Mouse (Mus musculus) hematopoietic stem cell, adult 5-6 weeks (primary cell): ENCODE measurements around the gene Ust. TPM values are rescaled to one million over a fixed set of nuclear protein-coding genes. Genes with fewer than 3 reads are reported as not detected.
A peak's percentile ranks its signal among the peaks of the same experiment; 100 is the strongest.

Experiments used
- ATAC-seq, 2 experiments: fragments of 125-278 bp in 1 of 2; replicated peaks in 1 of 2; 2 replicates each; pipeline ENCODE4 v1.8.0; 2016 to 2017; ENCODE audit warnings: inconsistent platforms in 2 of 2, mild to moderate bottlenecking in 2 of 2, moderate number of reproducible peaks in 2 of 2, low read depth in 1 of 2, moderate TSS enrichment in 1 of 2; ENCODE audit not compliant: low FRiP score in 2 of 2, poor library complexity in 2 of 2, severe bottlenecking in 2 of 2, insufficient read depth in 1 of 2, low TSS enrichment in 1 of 2
- total RNA-seq: library from RNA; stranded (forward); fragments of 172-1452, 232-1000 nt; gene quantifications from 2 replicates; pipeline ENCODE4 v1.2.3, GENCODE M21; 2017

Ust gene
- total RNA-seq, 1 experiment from 2014 or later, result 0.79 TPM

DNA sequence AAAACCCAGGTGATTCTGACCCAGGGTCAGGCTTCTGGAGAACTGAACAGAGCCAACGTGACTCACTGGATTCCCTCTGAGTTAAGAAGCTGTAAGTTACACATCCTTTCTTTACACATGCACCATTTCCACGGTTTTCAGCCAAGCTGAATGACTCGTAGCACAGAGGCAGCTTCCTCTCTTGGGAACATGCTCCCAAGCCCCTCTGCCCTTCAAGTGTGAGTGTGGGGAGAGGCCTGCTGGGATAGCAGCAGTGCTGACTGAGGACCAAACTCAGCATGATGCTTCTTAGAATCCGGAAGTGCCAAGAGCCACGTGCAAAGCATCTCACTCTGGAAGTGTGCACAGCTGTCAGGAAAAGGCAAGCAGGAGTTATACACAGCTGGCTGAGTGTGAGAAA is 228.0 kb downstream of the Ust start:
- no peak for ATAC-seq

- peak; percentile 87 for ATAC-seq
Observed at GRCm38 (mm10) chr10:8287350-8287791, 231.3 kb downstream of the Ust start.

DNA sequence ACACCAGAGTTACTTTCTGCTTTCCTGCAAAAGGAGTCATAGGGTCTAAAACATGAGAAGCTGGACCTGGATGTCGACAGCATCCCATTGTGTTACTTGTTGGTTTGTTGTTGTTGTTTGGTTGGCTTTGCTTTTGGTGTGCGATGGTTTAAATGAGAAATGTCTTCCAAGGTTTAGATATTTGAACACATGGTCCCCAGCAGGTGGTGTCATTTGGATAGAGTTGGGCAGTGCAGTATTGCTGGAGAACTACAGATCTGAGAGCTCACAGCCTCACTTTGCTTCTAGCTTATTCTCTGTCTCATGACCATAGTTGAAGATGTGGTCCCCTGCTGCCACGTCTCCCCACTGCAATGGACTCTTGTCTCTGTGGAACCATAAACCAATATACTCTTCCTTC is 234.6 kb downstream of the Ust start:
- no peak for ATAC-seq

DNA sequence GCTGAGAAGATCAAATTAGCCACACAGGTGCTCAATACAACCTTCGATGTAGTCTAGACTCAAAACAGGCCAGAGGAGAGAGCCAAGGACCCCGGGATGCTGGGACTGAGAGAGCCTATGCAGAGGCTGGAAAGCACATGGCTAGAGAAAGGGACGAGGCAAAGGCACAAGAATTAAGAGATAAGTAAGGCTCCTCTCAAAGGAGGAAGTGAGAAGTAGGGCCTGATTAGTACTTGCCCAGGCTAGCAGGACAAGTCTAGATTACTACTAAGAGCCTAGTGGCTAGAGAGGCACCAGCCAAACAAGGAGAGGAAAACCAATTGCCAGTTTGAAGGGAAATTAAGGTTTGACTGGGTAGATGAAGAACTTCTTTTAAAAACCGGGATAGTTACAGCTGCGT is 241.5 kb downstream of the Ust start:
- ATAC-seq, result no peak

DNA sequence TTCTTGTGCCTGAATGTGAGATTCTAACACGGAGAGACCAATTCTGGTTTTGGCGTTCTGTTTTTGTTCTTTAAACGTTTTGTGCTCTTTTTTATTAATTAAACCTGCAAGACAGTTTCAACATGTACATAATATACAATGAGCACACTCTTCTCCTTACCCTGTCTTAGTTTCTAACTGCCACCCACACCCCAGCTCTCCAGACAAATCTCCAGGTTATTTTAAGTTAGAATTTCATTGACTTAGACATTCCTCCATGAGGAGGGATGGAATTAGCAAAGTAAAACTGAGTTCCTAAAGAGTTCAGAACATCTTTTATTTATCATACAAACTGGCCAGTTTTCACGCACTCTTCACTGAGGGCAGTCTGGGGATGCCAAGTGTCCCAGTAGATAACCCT is 248.9 kb downstream of the Ust start:
- no peak for ATAC-seq

DNA sequence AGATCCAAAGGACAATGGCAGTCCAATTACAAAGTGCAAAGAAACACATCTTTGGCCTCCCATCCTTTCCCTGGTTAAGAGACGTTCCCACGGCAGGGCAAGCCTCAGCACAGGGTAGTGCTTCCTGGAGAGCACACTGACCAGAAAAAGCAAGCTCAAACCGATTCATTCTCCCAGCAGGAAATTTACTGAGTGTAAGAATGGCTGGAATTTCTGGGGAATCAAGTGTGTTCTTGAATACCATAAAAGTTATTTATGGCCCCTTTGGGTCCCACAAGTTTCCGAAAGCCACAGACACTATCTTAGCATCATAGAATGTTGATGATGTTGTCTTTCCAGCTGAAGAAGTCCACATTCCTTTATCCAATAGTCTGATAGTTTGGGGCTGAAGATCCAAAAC is 258.9 kb downstream of the Ust start:
- ATAC-seq, result no peak

- ATAC-seq, result no peak; a peak in 1 of 4 replicates
Observed at GRCm38 (mm10) chr10:8250005-8250404, 268.6 kb downstream of the Ust start.

- peak in 1 of 2 experiments; percentile 46; a peak in 1 of 4 replicates for ATAC-seq
Observed at GRCm38 (mm10) chr10:8242336-8242735, 276.3 kb downstream of the Ust start.

- peak in 1 of 2 experiments; percentile 14; a peak in 1 of 4 replicates for ATAC-seq
Observed at GRCm38 (mm10) chr10:8240703-8241102, 277.9 kb downstream of the Ust start.

GRCm38 (mm10) chr10:8240242-8240641 is 278.4 kb downstream of the Ust start:
- peak; percentile 19 to 59; a peak in 1 of 4 replicates for ATAC-seq

- ATAC-seq, result no peak
Observed at GRCm38 (mm10) chr10:8236780-8237571, 281.6 kb downstream of the Ust start.

DNA sequence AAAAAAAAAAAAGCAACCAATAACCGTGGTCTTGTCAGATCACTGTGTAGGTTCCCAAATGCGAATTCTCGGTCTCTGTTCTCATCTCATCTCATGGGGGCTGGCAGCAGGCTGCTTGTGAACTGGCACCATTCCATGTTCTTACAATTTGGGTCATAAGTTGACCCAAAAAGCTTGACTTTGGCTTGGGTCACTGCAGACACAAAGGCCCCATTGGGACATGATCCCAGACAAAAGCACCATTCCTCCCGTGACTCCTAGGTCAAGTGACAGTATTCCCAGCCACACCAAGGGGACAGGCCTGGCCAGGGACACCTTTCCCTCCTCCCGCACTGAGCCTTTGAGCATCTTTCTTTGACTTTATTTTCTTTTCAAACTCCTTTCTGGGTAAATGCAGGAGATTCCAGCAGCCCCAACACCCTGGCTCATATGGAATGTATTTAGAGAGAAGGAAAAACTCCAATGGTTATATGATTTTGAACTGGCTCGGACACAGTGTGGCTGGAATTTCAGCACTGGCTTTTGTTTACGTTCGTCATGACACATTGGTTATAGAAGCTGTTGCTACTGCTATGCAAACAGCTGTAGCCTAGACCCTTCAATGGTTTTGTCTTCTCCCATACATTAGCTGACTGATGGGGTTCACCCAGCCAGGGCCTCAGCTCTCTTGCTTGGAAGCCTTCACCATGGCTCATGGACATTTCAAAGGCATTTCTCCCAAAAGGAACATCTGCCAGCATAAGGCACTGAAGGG is 285.3 kb downstream of the Ust start:
- ATAC-seq, result no peak

- no peak for ATAC-seq
Observed at GRCm38 (mm10) chr10:8232535-8232934, 286.1 kb downstream of the Ust start.

- ATAC-seq, result no peak
Observed at GRCm38 (mm10) chr10:8228375-8228743, 290.3 kb downstream of the Ust start.

DNA sequence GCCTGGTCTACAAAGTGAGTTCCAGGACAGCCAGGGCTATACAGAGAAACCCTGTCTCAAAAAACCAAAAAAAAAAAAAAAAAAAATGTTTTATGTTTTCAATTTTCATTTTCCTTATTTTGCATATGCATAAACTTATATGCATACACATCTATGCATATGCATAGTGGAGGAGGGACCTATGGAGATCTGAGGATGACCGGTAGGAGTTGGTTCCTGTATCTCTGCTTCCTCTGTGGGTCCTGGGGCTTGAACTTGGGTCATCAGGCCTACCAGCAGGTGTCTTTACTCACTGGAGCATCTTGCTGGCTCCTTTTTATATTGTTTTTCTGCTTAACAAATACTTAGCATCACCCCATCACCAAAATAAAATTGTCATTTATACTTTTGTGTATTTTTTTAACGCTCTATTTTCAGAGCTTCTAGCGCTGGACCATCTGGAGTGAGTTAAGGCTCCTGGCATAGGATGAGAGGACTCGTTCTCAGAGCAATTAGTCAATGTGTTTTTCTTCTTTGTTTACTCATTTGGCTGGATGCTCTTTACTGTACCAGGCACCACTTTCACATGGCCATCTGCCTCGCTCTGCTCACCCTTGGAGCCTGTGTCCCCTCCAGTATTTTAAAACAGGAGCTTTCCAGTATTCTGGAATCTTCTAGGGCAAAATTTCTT is 290.8 kb downstream of the Ust start:
- ATAC-seq, result no peak

- ATAC-seq, result no peak
Observed at GRCm38 (mm10) chr10:8226650-8227049, 292.0 kb downstream of the Ust start.

- no peak for ATAC-seq
Observed at GRCm38 (mm10) chr10:8224641-8225040, 294.0 kb downstream of the Ust start.

- no peak for ATAC-seq
Observed at GRCm38 (mm10) chr10:8224046-8224445, 294.6 kb downstream of the Ust start.
